Mouse (Mus musculus): ENCODE measurements around the gene Cfap298. TPM values are rescaled to one million over a fixed set of nuclear protein-coding genes. Genes with fewer than 3 reads are reported as not detected.
A peak's percentile ranks its signal among the peaks of the same experiment; 100 is the strongest.

Cfap298 gene
- polyA plus RNA-seq (2012; rRNA removed): 35.4 and 38.7 TPM in 2 replicates

- Histone ChIP-seq H3K27ac (ENCODE audit: insufficient read depth, low read length) (peak within 1 kb of the TSS; percentile 41; the same call in 1 of the 2 replicates), H3K4me1 (ENCODE audit: control insufficient read depth, insufficient read depth, low read length) (no peaks in the 10 kb centered on the region), H3K4me3 (ENCODE audit: insufficient read depth, low read length) (peak within 1 kb of the TSS; percentile 55)
- TF ChIP-seq CTCF (IDR thresholded peaks at IDR 0.05; ENCODE audit: extremely low read depth, insufficient read depth, low read length) (no peak), POLR2A (IDR thresholded peaks at IDR 0.05; ENCODE audit: extremely low read depth, insufficient read depth, low read length) (peak; percentile 54; the same call in 1 of the 2 replicates)
Observed at GRCm38 (mm10) chr16:90934687-90935328, at the start of gene Cfap298. Cfap298 (minus strand) TSS chr16:90935114.

- Histone ChIP-seq H3K27ac (ENCODE audit: insufficient read depth, low read length) (no peak overlapping the region), H3K4me3 (ENCODE audit: insufficient read depth, low read length) (no peak overlapping the region), H3K4me1 (ENCODE audit: control insufficient read depth, insufficient read depth, low read length) (peaks cover 1% of the 10 kb centered on the region; the same call in 1 of the 2 replicates)
- TF ChIP-seq POLR2A (IDR thresholded peaks at IDR 0.05; ENCODE audit: extremely low read depth, insufficient read depth, low read length): no peak
Observed at GRCm38 (mm10) chr16:90971004-90971403, 36.1 kb upstream of the Cfap298 start.

GRCm38 (mm10) chr16:90966241-90966640 is 31.3 kb upstream of the Cfap298 start:
- H3K4me1 ChIP-seq (ENCODE audit: control insufficient read depth, insufficient read depth, low read length): no peaks in the 10 kb centered on the region
- no peak overlapping the region for H3K4me3 ChIP-seq (ENCODE audit: insufficient read depth, low read length)
- TF ChIP-seq POLR2A (IDR thresholded peaks at IDR 0.05; ENCODE audit: extremely low read depth, insufficient read depth, low read length) (no peak), CTCF (IDR thresholded peaks at IDR 0.05; ENCODE audit: extremely low read depth, insufficient read depth, low read length) (no peak)
- 0 out of 2 replicates have a peak overlapping the region, but pooled peaks have one; percentile 25 for H3K27ac ChIP-seq (ENCODE audit: insufficient read depth, low read length)

- TF ChIP-seq POLR2A (IDR thresholded peaks at IDR 0.05; ENCODE audit: extremely low read depth, insufficient read depth, low read length) (no peak), CTCF (IDR thresholded peaks at IDR 0.05; ENCODE audit: extremely low read depth, insufficient read depth, low read length) (no peak)
- Histone ChIP-seq H3K4me1 (ENCODE audit: control insufficient read depth, insufficient read depth, low read length) (no peaks in the 10 kb centered on the region), H3K27ac (ENCODE audit: insufficient read depth, low read length) (no peak overlapping the region), H3K4me3 (ENCODE audit: insufficient read depth, low read length) (no peak overlapping the region)
Observed at GRCm38 (mm10) chr16:90964302-90964701, 29.4 kb upstream of the Cfap298 start.

GRCm38 (mm10) chr16:90963866-90964265 is 29.0 kb upstream of the Cfap298 start:
- Histone ChIP-seq H3K4me1 (ENCODE audit: control insufficient read depth, insufficient read depth, low read length) (peaks cover under 1% of the 10 kb centered on the region; the same call in 1 of the 2 replicates), H3K27ac (ENCODE audit: insufficient read depth, low read length) (no peak overlapping the region), H3K4me3 (ENCODE audit: insufficient read depth, low read length) (no peak overlapping the region)
- no peak for TF ChIP-seq CTCF (IDR thresholded peaks at IDR 0.05; ENCODE audit: extremely low read depth, insufficient read depth, low read length)
- TF ChIP-seq POLR2A (IDR thresholded peaks at IDR 0.05; ENCODE audit: extremely low read depth, insufficient read depth, low read length): no peak

GRCm38 (mm10) chr16:90963231-90963630 is 28.3 kb upstream of the Cfap298 start:
- no peak for TF ChIP-seq CTCF (IDR thresholded peaks at IDR 0.05; ENCODE audit: extremely low read depth, insufficient read depth, low read length)
- TF ChIP-seq POLR2A (IDR thresholded peaks at IDR 0.05; ENCODE audit: extremely low read depth, insufficient read depth, low read length): no peak
- no peak overlapping the region for H3K27ac ChIP-seq (ENCODE audit: insufficient read depth, low read length)

GRCm38 (mm10) chr16:90958301-90959085 is 23.6 kb upstream of the Cfap298 start:
- Histone ChIP-seq H3K27ac (ENCODE audit: insufficient read depth, low read length) (peak overlapping the region; percentile 18; the same call in 1 of the 2 replicates), H3K4me1 (ENCODE audit: control insufficient read depth, insufficient read depth, low read length) (peaks cover 4% of the 10 kb centered on the region; the same call in 1 of the 2 replicates), H3K4me3 (ENCODE audit: insufficient read depth, low read length) (no peak overlapping the region)
- TF ChIP-seq POLR2A (IDR thresholded peaks at IDR 0.05; ENCODE audit: extremely low read depth, insufficient read depth, low read length) (no peak), CTCF (IDR thresholded peaks at IDR 0.05; ENCODE audit: extremely low read depth, insufficient read depth, low read length) (no peak)

More at GRCm38 (mm10) chr16:90963231-90963630, 28.3 kb upstream of the Cfap298 start:
- peaks cover 3% of the 10 kb centered on the region; the same call in 1 of the 2 replicates for H3K4me1 ChIP-seq (ENCODE audit: control insufficient read depth, insufficient read depth, low read length)
- H3K4me3 ChIP-seq (ENCODE audit: insufficient read depth, low read length): no peak overlapping the region

GRCm38 (mm10) chr16:90955494-90955893 is 20.6 kb upstream of the Cfap298 start:
- no peak overlapping the region for H3K27ac ChIP-seq (ENCODE audit: insufficient read depth, low read length)
- peaks cover 4% of the 10 kb centered on the region; the same call in 1 of the 2 replicates for H3K4me1 ChIP-seq (ENCODE audit: control insufficient read depth, insufficient read depth, low read length)
- TF ChIP-seq POLR2A (IDR thresholded peaks at IDR 0.05; ENCODE audit: extremely low read depth, insufficient read depth, low read length): no peak
- no peak for TF ChIP-seq CTCF (IDR thresholded peaks at IDR 0.05; ENCODE audit: extremely low read depth, insufficient read depth, low read length)
- H3K4me3 ChIP-seq (ENCODE audit: insufficient read depth, low read length): no peak overlapping the region

GRCm38 (mm10) chr16:90953770-90954169 is 18.9 kb upstream of the Cfap298 start:
- Histone ChIP-seq H3K27ac (ENCODE audit: insufficient read depth, low read length) (no peak overlapping the region), H3K4me3 (ENCODE audit: insufficient read depth, low read length) (no peak overlapping the region), H3K4me1 (ENCODE audit: control insufficient read depth, insufficient read depth, low read length) (peaks cover 2% of the 10 kb centered on the region; the same call in 1 of the 2 replicates)
- TF ChIP-seq POLR2A (IDR thresholded peaks at IDR 0.05; ENCODE audit: extremely low read depth, insufficient read depth, low read length) (no peak), CTCF (IDR thresholded peaks at IDR 0.05; ENCODE audit: extremely low read depth, insufficient read depth, low read length) (0 out of 2 replicates have a peak, but pooled peaks have one; percentile 16)

Measured in cortical plate, adult 2 months (tissue).